Mouse (Mus musculus) heart, embryonic 12.5 days (tissue): ENCODE measurements around the gene Elmsan1. TPM values are rescaled to one million over a fixed set of nuclear protein-coding genes. Genes with fewer than 3 reads are reported as not detected.
A peak's percentile ranks its signal among the peaks of the same experiment; 100 is the strongest.

Experiments
- ATAC-seq: fragments of 200-750 bp; cut with Nextera tagmentation; 2 replicates; pipeline ENCODE4 v1.8.0; 2017; ENCODE audit warnings: moderate TSS enrichment, moderate library complexity; ENCODE audit not compliant: insufficient number of reproducible peaks, low FRiP score
- H3K27ac ChIP-seq: fragments of 300-500 bp; sonication (generic); 2 replicates; pipeline ENCODE4 v1.5.1; 2016; ENCODE audit warnings: mild to moderate bottlenecking, moderate library complexity; ENCODE audit not compliant: poor library complexity, severe bottlenecking
- H3K27me3 ChIP-seq: fragments of 300-500 bp; sonication (generic); replicated peaks from 2 replicates; pipeline ENCODE4 v1.6.1; 2016; ENCODE audit warnings: mild to moderate bottlenecking, moderate library complexity
- H3K36me3 ChIP-seq: fragments of 300-500 bp; sonication (generic); 2 replicates; pipeline ENCODE4 v1.6.1; 2016; ENCODE audit warnings: mild to moderate bottlenecking, moderate library complexity
- H3K4me1 ChIP-seq: fragments of 300-500 bp; sonication (generic); replicated peaks from 2 replicates; pipeline ENCODE4 v1.6.1; 2016; ENCODE audit warnings: mild to moderate bottlenecking
- H3K4me2 ChIP-seq: fragments of 300-500 bp; sonication (generic); 2 replicates; pipeline ENCODE4 v1.6.1; 2016; ENCODE audit warnings: mild to moderate bottlenecking, moderate library complexity
- H3K4me3 ChIP-seq: fragments of 300-500 bp; sonication (generic); 2 replicates; pipeline ENCODE4 v1.5.1; 2016; ENCODE audit warnings: mild to moderate bottlenecking
- H3K9ac ChIP-seq: fragments of 300-500 bp; sonication (generic); 2 replicates; pipeline ENCODE4 v1.6.1; 2016; ENCODE audit warnings: mild to moderate bottlenecking, moderate library complexity
- H3K9me3 ChIP-seq: fragments of 300-500 bp; sonication (generic); replicated peaks from 2 replicates; pipeline ENCODE4 v1.6.1; 2016; ENCODE audit warnings: mild to moderate bottlenecking, moderate library complexity
- WGBS: fragments of 180-500 bp; shearing (Covaris S2); methylation state at CpG from one replicate; pipeline ENCODE4 v1.1.7; 2016; 5-methylcytosine and 5-hydroxymethylcytosine counted together
- polyA plus RNA-seq: library from polyadenylated mRNA; unstranded; fragments of >200 nt; fragmentation: Nextera tagmentation; extraction: Ambion mirVana; gene quantifications from 2 replicates; pipeline ENCODE4 v1.2.1, GENCODE M21; 2016

Gene Elmsan1
- polyA plus RNA-seq, 1 experiment from 2014 or later: 8.7 TPM

GRCm38 (mm10) chr12:84142281-84143050, 76.2 kb downstream of the Elmsan1 start:
- Histone ChIP-seq H3K27ac (no peak overlapping the region), H3K4me1 (no peaks in the 10 kb centered on the region), H3K4me3 (no peak overlapping the region), H3K4me2 (no peak overlapping the region), H3K9ac (no peak overlapping the region), H3K27me3 (no peaks in the 10 kb centered on the region), H3K9me3 (no peaks in the 10 kb centered on the region), H3K36me3 (peaks cover 29% of the 10 kb centered on the region)
- ATAC-seq: no peak
- 72% methylated on average over 14 of the region's 14 CpGs for WGBS

- Histone ChIP-seq H3K27ac (no peak overlapping the region), H3K36me3 (peaks cover 29% of the 10 kb centered on the region), H3K4me3 (no peak overlapping the region), H3K27me3 (no peaks in the 10 kb centered on the region), H3K9ac (no peak overlapping the region), H3K4me2 (no peak overlapping the region), H3K9me3 (no peaks in the 10 kb centered on the region), H3K4me1 (no peaks in the 10 kb centered on the region)
- no peak for ATAC-seq
- 82% methylated on average over 4 of the region's 4 CpGs for WGBS
These were observed 77.4 kb downstream of the Elmsan1 start for GRCm38 (mm10) chr12:84141271-84141670.

- H3K9ac ChIP-seq: no peak overlapping the region
- H3K4me1 ChIP-seq: no peaks in the 10 kb centered on the region
- 63% methylated on average over 4 of the region's 4 CpGs for WGBS
- H3K27ac ChIP-seq: no peak overlapping the region
- no peaks in the 10 kb centered on the region for H3K9me3 ChIP-seq
- H3K4me3 ChIP-seq: no peak overlapping the region
- H3K4me2 ChIP-seq: no peak overlapping the region
- H3K36me3 ChIP-seq: peaks cover 35% of the 10 kb centered on the region
- no peaks in the 10 kb centered on the region for H3K27me3 ChIP-seq
- ATAC-seq: no peak
These were observed 78.5 kb downstream of the Elmsan1 start for GRCm38 (mm10) chr12:84140135-84140534.

DNA sequence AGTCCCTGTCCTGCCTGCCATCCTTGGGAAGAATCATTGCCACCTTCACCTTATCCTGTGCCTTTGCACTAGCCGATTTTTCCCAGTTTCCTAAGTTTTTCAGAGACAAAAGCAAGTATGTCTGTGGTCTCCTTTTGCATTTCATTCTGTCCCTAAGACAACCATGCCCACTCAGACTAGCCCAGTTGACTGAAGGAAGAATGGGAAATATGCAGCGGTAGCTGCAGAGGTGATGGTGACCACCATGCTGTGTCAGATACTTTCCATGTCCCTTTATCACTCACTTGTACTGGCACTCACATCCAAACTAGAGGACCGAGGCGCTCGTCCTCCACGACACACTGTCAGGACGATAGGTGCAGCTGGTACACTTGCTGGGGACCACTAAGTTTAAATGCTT, 81.5 kb downstream of the Elmsan1 start:
- Histone ChIP-seq H3K4me1 (no peaks in the 10 kb centered on the region), H3K36me3 (peaks cover 33% of the 10 kb centered on the region), H3K27me3 (no peaks in the 10 kb centered on the region), H3K9ac (no peak overlapping the region), H3K4me3 (no peak overlapping the region), H3K9me3 (no peaks in the 10 kb centered on the region), H3K4me2 (no peak overlapping the region), H3K27ac (no peak overlapping the region)
- WGBS: 82% methylated on average over 7 of the region's 7 CpGs
- ATAC-seq: no peak

GRCm38 (mm10) chr12:84132265-84132664, 86.4 kb downstream of the Elmsan1 start:
- no peak overlapping the region for H3K9ac ChIP-seq
- peaks cover 35% of the 10 kb centered on the region for H3K36me3 ChIP-seq
- 53% methylated on average over 3 of the region's 3 CpGs for WGBS
- H3K4me2 ChIP-seq: no peak overlapping the region
- H3K9me3 ChIP-seq: no peaks in the 10 kb centered on the region; the same call in 1 of the 2 replicates
- H3K4me3 ChIP-seq: no peak overlapping the region
- no peak for ATAC-seq
- H3K4me1 ChIP-seq: no peaks in the 10 kb centered on the region
- no peaks in the 10 kb centered on the region for H3K27me3 ChIP-seq
- H3K27ac ChIP-seq: no peak overlapping the region

DNA sequence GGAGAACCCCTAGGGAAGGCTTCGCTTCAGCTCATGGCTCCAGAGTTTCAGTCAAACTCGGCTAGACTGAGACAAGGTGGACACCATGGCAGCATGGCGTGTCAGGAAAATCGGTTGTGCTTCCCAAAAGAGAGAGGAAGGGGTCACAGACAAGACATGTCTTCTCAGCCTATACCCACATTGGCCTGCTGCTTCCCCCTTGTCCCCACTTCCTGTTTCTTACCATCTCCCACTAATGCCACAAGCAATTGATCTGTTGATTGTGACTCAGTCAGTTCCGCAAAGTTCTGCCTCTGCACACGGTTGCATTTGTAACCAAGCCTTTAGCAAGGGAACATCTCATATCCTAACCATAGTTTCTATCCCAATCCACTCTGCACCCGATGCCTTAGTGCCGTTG, 88.8 kb downstream of the Elmsan1 start:
- Histone ChIP-seq H3K27ac (no peak overlapping the region), H3K9ac (no peak overlapping the region), H3K4me1 (no peaks in the 10 kb centered on the region), H3K27me3 (no peaks in the 10 kb centered on the region), H3K36me3 (peaks cover 24% of the 10 kb centered on the region), H3K9me3 (no peaks in the 10 kb centered on the region; the same call in 1 of the 2 replicates), H3K4me3 (no peak overlapping the region), H3K4me2 (no peak overlapping the region)
- no peak for ATAC-seq
- WGBS: 83% methylated on average over 8 of the region's 8 CpGs

DNA sequence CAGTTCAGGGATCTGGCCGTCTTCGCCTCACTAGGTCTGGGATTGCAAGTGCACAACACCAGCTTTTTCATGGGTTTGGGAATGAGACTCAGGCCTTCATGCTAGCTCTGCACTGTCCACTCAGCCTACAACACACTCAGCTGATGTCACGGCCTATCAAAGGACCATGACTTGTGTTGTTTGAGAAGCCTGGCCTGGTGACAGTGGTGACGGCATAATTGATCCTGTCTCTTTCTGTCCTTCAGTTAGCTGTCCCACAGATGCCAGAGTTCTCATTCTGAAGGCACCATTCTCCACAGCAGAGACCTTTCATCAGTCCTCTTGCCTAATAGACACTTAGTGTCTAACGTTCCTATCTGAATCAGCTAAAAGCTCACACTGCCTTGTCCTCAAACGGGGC, 90.1 kb downstream of the Elmsan1 start:
- no peak for ATAC-seq
- 82% methylated on average over 6 of the region's 6 CpGs for WGBS
- H3K36me3 ChIP-seq: peaks cover 24% of the 10 kb centered on the region

DNA sequence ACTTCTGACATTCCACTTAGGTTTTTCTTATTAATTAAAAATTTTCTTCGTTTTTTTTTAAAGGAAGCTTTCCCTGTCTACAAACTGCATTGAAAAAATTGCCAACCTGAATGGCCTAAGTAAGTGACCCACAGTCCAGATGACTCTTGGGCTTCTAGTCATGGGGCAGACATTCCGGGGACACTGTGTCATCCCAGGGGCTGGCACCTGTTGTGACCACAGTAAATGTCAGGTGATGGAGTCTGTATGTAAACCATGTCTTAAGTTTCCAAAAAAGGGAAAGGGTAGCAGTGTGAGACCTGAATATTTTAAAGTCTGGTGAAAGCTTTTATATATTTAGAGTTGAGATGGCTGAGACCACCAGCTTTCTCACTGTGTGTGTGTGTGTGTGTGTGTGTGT, 91.8 kb downstream of the Elmsan1 start:
- H3K4me2 ChIP-seq: no peak overlapping the region
- H3K27ac ChIP-seq: no peak overlapping the region
- no peaks in the 10 kb centered on the region; the same call in 1 of the 2 replicates for H3K9me3 ChIP-seq
- no peak for ATAC-seq
- no peaks in the 10 kb centered on the region for H3K4me1 ChIP-seq
- H3K4me3 ChIP-seq: no peak overlapping the region
- H3K27me3 ChIP-seq: no peaks in the 10 kb centered on the region
- peaks cover 22% of the 10 kb centered on the region for H3K36me3 ChIP-seq
- WGBS: 69% methylated on average over 2 of the region's 2 CpGs
- no peak overlapping the region for H3K9ac ChIP-seq

More for the DNA sequence above, 90.1 kb downstream of the Elmsan1 start:
- Histone ChIP-seq H3K27ac (no peak overlapping the region), H3K27me3 (no peaks in the 10 kb centered on the region), H3K4me2 (no peak overlapping the region), H3K9ac (no peak overlapping the region), H3K9me3 (no peaks in the 10 kb centered on the region; the same call in 1 of the 2 replicates), H3K4me3 (no peak overlapping the region), H3K4me1 (no peaks in the 10 kb centered on the region)

- no peaks in the 10 kb centered on the region for H3K27me3 ChIP-seq
- no peaks in the 10 kb centered on the region; the same call in 1 of the 2 replicates for H3K9me3 ChIP-seq
- no peaks in the 10 kb centered on the region for H3K4me1 ChIP-seq
- H3K36me3 ChIP-seq: peaks cover 17% of the 10 kb centered on the region
- no peak overlapping the region for H3K9ac ChIP-seq
- no peak overlapping the region for H3K4me2 ChIP-seq
- no peak overlapping the region for H3K4me3 ChIP-seq
- WGBS: 73% methylated on average over 12 of the region's 12 CpGs
- no peak for ATAC-seq
- H3K27ac ChIP-seq: no peak overlapping the region
These were observed 92.8 kb downstream of the Elmsan1 start for GRCm38 (mm10) chr12:84125892-84126291.

DNA sequence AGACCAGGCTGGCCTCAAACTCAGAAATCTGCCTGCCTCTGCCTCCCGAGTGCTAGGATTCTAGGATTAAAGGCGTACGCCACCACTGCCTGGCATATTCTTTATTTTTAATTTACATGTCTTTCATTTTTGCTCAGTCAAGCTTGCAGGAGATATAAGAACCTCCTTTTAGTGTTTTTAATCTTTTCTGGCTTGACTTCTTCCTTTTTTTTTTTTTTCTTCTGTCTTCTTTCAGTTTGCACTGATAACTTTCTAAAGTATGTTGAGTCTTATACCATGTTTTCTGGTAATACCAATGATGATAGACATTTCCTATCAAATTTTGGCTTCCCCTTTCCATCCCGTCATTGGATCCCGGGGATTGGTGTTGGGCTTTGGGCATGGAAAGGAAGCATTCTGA, 99.1 kb downstream of the Elmsan1 start:
- no peak overlapping the region for H3K27ac ChIP-seq
- H3K27me3 ChIP-seq: no peaks in the 10 kb centered on the region
- no peaks in the 10 kb centered on the region for H3K9me3 ChIP-seq
- H3K4me1 ChIP-seq: peaks cover 8% of the 10 kb centered on the region
- no peak overlapping the region for H3K4me2 ChIP-seq
- H3K9ac ChIP-seq: no peak overlapping the region
- no peak for ATAC-seq
- no peak overlapping the region for H3K4me3 ChIP-seq
- H3K36me3 ChIP-seq: peaks cover 3% of the 10 kb centered on the region; the same call in 1 of the 2 replicates
- 88% methylated on average over 5 of the region's 5 CpGs for WGBS

GRCm38 (mm10) chr12:84114153-84114994, 104.3 kb downstream of the Elmsan1 start, which contains the start of gene Dnal1:
Gene Dnal1, plus strand, starts transcription at chr12:84114366.
- H3K36me3 ChIP-seq: no peaks in the 10 kb centered on the region
- H3K4me1 ChIP-seq: peaks cover 8% of the 10 kb centered on the region
- H3K27me3 ChIP-seq: no peaks in the 10 kb centered on the region
- H3K4me3 ChIP-seq: peak within 1 kb of the TSS; percentile 76
- H3K4me2 ChIP-seq: peak within 1 kb of the TSS; percentile 78
- peak; percentile 89 for ATAC-seq
- H3K9me3 ChIP-seq: no peaks in the 10 kb centered on the region
- H3K27ac ChIP-seq: peak within 1 kb of the TSS; percentile 58
- H3K9ac ChIP-seq: peak within 1 kb of the TSS; percentile 75
- WGBS: 3% methylated on average over 33 of the region's 35 CpGs
